Mouse (Mus musculus) adrenal gland, postnatal 4 days (tissue): ENCODE results near the gene Npy1r. TPM values are rescaled to one million over a fixed set of nuclear protein-coding genes. Genes with fewer than 3 reads are reported as not detected.

Source experiments
- DNase-seq, 2 experiments: peaks; one replicate each; pipeline ENCODE4 v3.0.0; 2021 to 2022; ENCODE audit warnings: low spot score in 2 of 2, mixed read lengths in 2 of 2
- long read RNA-seq, 2 experiments: library from polyadenylated mRNA; stranded (forward); transcript quantifications; one replicate each; pipeline ENCODE4 v2.0.0; 2021
- total RNA-seq, 2 experiments: library from RNA; stranded (reverse); gene quantifications; 2 replicates each; pipeline ENCODE4 v1.2.3; 2021

The Npy1r gene
- 1 to 10 TPM; 1.6 to 1.7 TPM for total RNA-seq
- long read RNA-seq, experiment 1, partial matches to known transcripts = 0 of 1 reads
- long read RNA-seq, experiment 1, other reads (novel, unspliced or antisense) = 1 of 1 reads
- long read RNA-seq, experiment 2, partial matches to known transcripts = 1 of 1 reads
- long read RNA-seq, experiment 2, other reads (novel, unspliced or antisense) = 0 of 1 reads

DNA sequence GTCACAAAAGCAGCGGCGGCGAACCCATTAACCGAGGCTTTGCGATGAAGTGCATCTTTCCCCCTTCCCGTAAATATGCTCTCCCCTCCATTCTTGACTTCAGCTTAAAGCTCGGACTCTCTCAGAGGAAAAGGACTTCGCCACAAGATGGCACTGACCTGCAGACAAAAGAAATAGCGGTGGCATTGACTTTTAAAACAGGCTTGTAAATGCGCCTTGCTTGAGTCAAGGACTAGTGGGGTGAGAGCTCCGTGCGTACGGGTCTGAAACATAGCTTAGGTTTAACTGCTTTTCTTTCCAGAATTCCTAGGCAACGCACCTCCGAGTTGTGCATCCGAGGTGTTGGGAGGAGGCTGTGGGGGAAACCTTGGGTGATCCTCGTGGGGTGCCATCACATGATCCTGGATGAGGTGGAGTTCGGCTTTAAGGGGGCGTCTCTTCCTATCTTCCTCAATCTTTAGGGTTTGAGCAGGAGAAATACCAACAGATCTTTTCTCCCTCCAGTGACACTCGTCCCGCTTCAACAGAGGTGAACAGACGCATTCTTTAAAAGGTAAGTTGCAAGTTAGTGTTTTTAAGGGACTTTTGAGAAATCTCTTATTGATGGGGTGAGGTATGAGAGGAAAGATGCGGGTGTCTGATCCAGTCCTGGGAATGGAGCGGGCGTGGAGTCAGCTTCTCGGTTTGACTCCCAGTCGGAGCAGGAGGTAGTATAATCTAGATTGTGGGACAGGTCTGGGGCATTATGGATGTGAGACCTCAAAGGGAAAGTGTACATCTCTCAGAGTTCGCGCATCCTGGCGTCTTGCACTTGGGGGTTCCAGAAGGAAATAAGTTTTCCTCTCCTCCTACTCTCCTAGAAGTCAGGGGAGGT, at the start of gene Npy1r:
Gene Npy1r (plus strand): TSS at position 223 of the 874 bp plus-strand sequence.
- DNase-seq = peak in 1 of 2 experiments; percentile 10

DNA sequence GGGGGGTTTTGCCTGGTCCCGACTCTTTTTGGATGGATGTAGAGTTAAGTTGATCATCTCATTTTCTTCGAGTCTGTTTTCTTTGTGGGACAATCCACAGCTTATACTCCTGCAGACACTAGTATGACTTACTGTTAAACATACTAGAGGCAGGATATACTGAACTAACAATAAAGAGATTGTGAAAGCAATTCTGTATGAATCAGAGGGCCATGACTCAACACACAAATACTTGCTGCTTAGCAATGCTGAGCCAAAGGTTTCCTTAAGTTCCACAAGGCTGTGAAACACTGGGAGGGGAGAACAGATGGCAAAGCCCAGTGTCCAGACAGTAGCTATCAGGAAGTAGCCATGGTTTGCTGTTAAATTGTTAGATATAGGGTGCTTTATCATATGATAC, 15.7 kb upstream of the Npy1r start:
- DNase-seq = no peak

DNA sequence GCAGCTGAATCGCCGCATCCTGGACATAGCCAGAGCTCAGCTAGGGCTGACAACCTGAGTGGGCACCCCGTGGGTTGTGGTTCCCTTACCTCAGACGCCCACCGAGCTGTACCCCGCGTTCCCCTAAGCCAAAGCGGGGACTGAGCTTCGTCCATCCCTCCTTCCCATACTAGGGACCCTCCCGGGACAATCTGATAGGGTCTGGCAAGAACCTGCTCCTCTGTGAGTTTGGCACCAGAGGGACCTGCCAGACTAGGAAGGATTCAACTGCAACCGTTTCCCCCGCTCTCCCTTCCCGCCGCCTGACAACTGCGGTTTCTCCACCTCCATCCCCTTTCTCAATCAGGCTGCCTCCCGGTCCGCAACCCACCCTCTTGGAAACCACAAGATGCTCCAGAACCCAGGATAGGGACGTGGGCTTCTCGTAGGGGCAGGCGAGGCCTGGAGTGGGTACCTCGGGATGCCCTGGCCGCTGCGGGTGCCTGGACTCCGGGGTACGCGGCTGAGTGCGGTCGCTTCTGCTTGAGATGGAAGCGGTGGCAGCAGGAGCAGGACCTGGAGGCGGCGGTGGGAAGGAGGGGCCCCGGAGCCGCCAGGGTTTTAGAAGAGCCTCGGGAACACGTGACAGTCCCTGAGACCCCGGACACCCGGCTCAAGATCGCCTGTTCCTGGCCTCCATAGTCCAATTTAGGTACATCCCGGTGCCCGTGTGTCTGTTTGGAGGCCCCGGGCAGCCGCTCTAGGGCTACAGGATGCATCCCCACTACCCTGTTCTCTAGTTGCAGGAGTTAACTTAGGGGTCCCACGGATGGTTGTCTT, 9.3 kb upstream of the Npy1r start, which contains the start of gene Npy5r:
Gene Npy5r (minus strand): TSS at position 618 of the 819 bp plus-strand sequence.
- DNase-seq = no peak

DNA sequence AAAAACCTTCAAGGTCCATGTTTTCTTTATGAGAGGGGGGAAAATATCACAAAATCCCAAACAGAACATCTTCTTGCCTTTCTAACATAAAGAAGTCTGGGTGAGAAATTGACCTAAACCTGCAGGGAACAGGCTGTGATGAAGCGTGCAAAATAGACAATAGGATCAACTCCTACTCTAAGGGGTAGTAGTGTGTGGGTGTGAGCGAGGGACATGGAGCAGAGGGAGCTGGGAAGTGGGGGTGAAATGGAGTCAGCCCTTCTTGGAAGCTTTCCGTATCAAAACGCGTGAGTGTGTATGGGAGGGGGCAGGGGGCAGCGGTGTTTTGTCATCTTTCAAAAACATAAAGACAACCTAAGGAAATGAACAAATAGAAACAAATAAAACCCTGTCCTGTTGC, 8.6 kb upstream of the Npy1r start:
- DNase-seq = no peak

DNA sequence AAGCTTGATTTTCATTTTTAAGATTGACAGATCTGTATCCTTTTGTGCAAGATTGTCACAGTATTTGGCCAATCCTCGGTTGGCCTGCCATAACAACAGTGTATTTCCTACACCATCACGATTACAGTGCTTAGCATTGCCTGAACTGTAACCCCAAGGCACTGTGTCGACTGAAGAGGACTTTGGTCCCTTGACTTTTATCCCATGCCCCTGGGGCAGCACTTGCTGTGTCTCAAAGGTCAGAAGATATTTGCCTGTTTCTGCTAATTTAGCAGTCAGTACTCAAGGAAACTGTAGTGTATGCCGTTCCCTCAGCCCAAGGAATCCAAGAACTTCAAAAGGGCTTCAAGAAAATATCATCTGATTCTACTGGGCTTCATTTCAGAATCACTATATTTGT, 8.2 kb upstream of the Npy1r start:
- DNase-seq = no peak

DNA sequence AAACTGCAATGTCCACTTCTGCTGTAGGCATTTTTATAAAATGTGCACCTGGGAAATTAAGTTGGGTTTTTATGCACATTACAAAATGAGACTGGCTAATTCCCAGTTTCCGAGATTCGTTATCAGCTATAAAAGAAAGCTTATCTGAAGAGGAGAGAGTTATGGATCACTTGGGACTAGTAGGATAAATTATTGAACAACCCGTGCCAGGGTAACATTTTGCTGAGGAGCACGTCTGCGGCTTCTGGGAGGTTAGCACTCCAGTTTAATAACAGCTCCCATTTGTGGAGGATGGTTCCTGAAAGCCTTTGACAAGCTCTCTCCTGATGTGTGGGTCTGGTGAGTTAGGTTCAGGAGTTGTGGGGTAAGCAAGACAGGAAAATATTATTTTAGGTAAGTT, 6.6 kb upstream of the Npy1r start:
- DNase-seq = no peak

DNA sequence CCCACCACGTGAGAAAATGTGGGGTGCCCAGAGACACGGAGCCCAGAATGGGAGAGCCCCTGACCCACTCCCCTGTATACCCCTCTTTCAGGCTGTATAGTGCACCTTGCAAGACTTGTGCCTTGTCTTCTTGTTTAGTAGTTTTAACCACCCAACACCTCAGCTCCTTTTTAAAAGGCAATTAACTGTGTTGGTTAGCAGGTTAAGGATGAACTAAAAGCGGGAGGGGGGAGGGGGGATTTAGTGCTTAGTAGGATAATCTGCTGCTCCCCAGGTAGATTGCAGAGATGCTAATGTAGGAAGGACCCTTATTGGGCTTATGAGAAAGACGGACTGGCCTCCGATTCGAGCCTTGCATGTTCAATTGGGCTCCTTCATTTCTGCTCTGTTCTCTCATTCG, 1.0 kb downstream of the Npy1r start:
- DNase-seq = no peak

DNA sequence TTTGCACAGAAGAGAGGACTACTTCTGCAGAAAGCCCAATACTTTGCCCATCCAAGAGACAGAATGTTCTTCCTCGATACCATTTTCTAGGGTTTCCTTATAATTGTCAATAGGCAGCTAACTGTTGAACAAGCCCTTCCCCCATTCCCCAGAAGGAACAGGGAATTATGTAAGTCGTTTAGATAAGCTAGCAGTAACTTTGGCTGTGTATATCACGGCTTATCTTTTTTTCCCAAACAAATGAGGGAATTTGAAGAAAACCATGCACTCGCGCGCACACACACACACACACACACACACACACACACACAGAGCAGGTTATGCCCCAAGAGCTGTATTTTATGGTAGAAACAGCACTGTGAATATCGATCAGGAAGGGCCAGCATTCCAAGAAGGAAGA, 1.8 kb downstream of the Npy1r start:
- no peak for DNase-seq

DNA sequence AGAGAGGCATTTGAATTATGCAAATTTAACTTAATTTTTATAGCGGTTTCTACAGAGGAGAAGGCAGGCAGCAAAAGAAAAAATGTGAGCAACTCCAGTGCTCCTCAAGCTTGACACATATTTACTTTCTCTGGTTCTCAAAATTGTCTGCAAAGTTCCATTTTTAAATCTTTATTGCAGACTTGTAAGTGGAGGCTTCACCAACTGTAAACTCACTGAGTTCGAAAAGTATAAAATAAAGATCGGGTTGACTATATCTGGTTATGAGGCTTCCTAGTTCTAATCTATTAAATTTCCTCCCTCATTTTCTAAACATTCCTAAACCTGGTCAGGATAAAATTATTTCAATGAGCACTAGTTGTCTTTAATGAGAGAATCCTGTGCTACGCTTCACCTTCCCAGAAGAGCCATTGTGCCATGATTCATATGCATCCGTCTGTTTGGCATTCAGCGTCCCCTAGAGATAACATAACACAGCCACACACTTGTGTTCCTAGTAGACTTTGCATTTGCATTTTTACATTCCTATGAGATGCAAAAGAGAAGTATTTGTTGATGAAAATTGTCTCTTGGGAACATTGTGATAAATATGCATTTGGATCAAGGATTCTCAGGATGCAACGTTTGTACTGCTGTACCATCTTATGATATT, 17.5 kb downstream of the Npy1r start:
- no peak for DNase-seq

DNA sequence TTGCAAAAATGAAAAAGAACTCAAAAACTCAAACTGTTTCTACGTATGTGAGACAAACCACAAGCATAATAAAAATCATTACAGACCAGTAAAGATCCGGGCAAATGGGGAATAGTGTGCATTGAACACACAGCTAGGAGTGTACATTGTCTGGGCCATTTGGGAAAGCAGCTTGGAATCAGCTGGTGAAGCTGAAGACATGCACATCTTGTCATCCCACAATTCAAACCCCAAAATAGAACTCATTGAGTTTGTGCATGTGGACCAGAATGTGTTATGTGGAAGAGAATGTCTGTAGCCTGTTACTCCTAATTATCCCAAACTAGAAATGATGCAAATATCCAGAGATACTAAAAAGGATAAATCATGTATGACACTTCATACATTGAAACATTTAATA, 25.8 kb downstream of the Npy1r start:
- DNase-seq = no peak

DNA sequence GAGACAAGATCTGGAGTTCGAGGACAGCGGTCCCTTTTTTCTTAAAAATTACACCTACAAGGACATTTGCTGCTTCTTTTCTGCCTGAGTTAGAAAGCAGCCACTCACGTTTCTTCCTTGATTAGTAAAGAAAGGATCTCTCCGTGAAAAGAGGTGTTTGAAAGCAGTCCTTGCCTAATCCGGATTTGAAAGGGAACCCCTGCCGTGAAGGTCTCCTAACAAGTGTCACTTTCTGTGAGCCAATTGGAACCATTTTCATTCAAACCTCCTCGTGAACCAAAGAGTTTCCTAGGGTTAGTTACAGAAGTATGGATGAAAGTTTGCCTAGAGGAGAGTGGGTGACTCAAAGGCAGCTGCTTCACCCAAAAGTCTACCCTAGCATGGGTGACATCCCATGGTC, 32.5 kb downstream of the Npy1r start:
- DNase-seq = no peak

DNA sequence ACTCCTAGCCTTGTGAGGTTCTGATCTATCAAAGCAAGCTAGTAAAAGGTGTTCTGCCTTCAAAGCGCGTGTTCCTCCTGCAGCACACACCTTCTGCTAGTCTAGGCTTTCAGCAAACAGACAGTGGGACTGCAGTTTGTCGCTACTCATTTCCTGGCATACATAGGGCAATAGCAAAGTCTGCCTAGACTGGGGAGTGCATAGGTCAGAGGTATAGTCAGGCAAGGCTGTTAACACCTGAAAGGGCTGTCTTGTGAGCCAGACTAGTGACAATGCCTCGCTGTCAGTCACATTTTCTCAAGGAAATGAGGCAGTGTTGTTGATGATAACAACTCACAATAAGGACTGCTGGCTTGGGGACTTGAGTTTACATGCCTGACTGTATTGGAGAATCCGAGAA, 35.0 kb downstream of the Npy1r start:
- no peak for DNase-seq

DNA sequence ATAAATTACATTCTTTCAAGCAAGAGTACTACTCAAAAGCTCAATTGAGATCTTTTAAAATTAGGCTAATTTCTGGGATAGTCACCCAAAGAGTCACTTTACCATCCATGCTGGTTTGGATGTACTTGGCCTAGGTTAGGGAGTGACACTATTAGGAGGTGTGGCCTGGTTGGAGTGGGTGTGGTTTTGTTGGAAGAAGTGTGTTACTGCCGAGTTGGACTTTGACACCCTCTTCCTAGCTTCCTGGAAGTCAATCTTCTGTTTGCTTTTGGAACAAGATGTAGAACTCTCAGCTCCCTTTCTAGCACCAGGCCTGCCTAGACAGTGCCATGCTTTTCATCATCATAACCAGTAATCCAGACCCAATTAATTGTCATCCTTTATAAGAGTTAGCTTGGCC, 45.4 kb downstream of the Npy1r start:
- DNase-seq = no peak

DNA sequence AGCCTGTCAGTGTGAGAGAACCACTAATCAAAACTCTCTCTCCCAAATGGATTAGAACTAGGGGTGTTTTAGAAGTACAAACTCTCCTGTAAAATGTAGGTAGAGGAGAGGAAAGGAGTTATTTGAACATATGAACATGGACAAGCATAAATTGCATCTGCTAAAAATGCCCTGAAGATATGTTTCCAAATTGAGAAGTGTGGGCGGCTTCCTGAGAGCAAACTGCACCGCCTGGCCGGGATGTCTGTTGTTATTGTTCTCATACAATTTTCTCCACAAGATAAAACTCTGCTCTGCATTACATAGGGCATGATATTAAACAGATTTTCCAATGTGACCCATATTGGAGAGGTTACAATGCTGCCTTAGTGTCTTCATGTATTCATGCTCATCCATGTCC, 48.6 kb downstream of the Npy1r start:
- no peak for DNase-seq

DNA sequence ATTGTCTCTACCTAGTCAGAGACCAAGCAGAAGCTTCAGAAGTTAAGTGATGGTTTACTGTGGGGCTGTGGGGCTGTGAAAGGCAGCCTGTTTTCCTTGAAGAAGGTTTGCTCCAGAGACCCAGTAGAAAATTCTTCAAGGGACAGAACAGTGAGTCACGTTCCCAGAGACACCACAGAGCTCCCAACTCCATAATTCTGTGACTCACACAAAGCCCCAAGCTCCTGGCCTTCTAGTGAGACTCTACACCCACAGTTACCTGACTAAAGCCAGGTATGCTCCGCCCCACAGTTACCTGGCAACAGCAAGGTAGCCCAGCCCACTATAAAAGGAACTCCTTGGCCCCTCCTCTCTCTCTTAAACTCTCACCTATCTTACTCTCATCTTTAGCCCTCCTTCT, 54.6 kb downstream of the Npy1r start:
- DNase-seq = no peak

DNA sequence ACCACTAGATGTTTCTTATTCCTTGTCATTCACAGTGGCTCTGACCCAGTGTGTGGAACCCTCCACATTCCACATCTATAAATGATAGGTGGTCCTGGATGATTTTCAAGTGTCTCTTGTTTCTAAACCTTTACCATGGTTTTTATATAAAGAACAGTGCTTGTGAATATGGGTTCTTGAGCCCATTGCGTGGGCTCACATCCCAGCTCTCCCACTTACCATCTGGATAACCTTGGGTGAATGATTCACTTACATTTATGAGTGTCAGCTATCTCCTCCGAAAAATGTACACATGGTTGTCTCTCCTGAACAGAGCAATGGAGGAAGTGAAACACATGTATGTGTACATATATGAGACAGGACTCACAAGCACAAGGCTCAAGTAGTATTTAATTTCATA, 59.2 kb downstream of the Npy1r start:
- DNase-seq = no peak

Other genes with a start within 250 kb of the Npy1r start
- 10 to 100 TPM; 12.2 to 13.8 TPM for gene Tma16, start 210.7 kb upstream of the Npy1r start, total RNA-seq
- not detected for gene Tktl2, start 185.4 kb upstream of the Npy1r start, total RNA-seq
- not detected for gene Npy5r, start 9.1 kb upstream of the Npy1r start, total RNA-seq
- gene Naf1, start 163.0 kb downstream of the Npy1r start, total RNA-seq = 10 to 100 TPM; 17.5 to 18.3 TPM